Mouse (Mus musculus): ENCODE results near the gene Zfp36l1. TPM values are rescaled to one million over a fixed set of nuclear protein-coding genes. Genes with fewer than 3 reads are reported as not detected.

The Zfp36l1 gene
- polyA plus RNA-seq, 1 experiment: 219 TPM

- peaks cover 79% of the 10 kb centered on the region for H3K4me1 ChIP-seq
- TF ChIP-seq GATA1 (IDR thresholded peaks at IDR 0.05; ENCODE audit: borderline replicate concordance, low read length) (no peak), FLI1 (IDR thresholded peaks at IDR 0.05; ENCODE audit: low read length) (no peak)
- H3K36me3 ChIP-seq (replicated peaks; ENCODE audit: low read length): no peaks in the 10 kb centered on the region
- no peaks in the 10 kb centered on the region for H3K27me3 ChIP-seq (replicated peaks)
- no peak overlapping the region for H3K4me3 ChIP-seq (replicated peaks)
- H3K9me3 ChIP-seq: no peaks in the 10 kb centered on the region
Measured at GRCm38 (mm10) chr12:80081440-80081839, 31.4 kb downstream of the Zfp36l1 start.

GRCm38 (mm10) chr12:80079937-80080336 lies 32.9 kb downstream of the Zfp36l1 start:
- Histone ChIP-seq H3K36me3 (replicated peaks; ENCODE audit: low read length) (no peaks in the 10 kb centered on the region), H3K4me3 (replicated peaks) (no peak overlapping the region)
- TF ChIP-seq FLI1 (IDR thresholded peaks at IDR 0.05; ENCODE audit: low read length) (no peak), GATA1 (IDR thresholded peaks at IDR 0.05; ENCODE audit: borderline replicate concordance, low read length) (no peak)

DNA sequence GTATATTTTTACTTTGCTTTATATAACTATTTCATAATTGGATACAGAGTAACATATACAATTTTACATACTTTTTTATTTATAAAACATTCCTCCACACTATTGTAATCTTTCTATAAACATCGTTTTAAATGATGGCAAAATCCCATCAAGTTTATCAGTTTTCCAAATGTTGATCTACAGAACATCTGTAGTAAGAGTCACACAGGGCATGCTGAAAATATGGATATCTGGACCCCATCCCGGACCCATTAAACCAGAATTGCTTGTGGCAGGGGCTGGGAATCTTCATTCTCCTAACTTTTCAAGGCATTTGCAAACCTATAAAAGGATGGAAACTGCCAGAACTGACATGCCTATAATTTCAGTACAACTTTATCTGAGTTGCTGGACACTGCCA lies 38.5 kb downstream of the Zfp36l1 start:
- TF ChIP-seq FLI1 (IDR thresholded peaks at IDR 0.05; ENCODE audit: low read length): no peak
- TF ChIP-seq GATA1 (IDR thresholded peaks at IDR 0.05; ENCODE audit: borderline replicate concordance, low read length): no peak
- Histone ChIP-seq H3K27me3 (replicated peaks) (no peaks in the 10 kb centered on the region), H3K36me3 (replicated peaks; ENCODE audit: low read length) (no peaks in the 10 kb centered on the region), H3K9me3 (no peaks in the 10 kb centered on the region), H3K4me1 (peaks cover 37% of the 10 kb centered on the region), H3K4me3 (replicated peaks) (no peak overlapping the region)

More at GRCm38 (mm10) chr12:80079937-80080336, 32.9 kb downstream of the Zfp36l1 start:
- Histone ChIP-seq H3K4me1 (peaks cover 75% of the 10 kb centered on the region), H3K27me3 (replicated peaks) (no peaks in the 10 kb centered on the region), H3K9me3 (no peaks in the 10 kb centered on the region)

GRCm38 (mm10) chr12:80070534-80071287 lies 42.1 kb downstream of the Zfp36l1 start:
- no peak for TF ChIP-seq GATA1 (IDR thresholded peaks at IDR 0.05; ENCODE audit: borderline replicate concordance, low read length)
- no peak for TF ChIP-seq FLI1 (IDR thresholded peaks at IDR 0.05; ENCODE audit: low read length)
- peaks cover 25% of the 10 kb centered on the region for H3K4me1 ChIP-seq

DNA sequence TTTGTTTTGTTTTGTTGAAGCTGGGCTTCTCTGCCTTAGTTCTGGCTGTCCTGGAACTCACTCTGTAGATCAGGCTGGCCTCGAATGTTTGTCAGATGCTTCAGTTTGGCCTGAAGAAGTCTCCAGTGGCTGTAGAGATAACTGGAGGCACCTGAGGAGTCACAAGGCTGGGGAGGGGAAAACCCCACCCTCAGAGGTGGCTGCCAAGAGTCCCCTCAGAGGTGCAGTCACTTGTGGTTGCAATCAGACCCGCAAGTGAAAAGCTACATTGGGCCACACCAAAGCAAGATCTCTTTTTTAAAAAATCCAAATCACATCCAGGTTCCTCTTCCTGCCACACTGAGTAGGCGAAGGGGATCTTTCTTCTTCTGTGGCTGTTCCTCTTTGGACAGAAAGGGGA lies 43.8 kb downstream of the Zfp36l1 start:
- H3K36me3 ChIP-seq (replicated peaks; ENCODE audit: low read length): no peaks in the 10 kb centered on the region
- peaks cover 23% of the 10 kb centered on the region for H3K4me1 ChIP-seq
- no peaks in the 10 kb centered on the region for H3K9me3 ChIP-seq
- no peak overlapping the region for H3K4me3 ChIP-seq (replicated peaks)
- H3K27me3 ChIP-seq (replicated peaks): peaks cover 2% of the 10 kb centered on the region
- TF ChIP-seq FLI1 (IDR thresholded peaks at IDR 0.05; ENCODE audit: low read length) (no peak), GATA1 (IDR thresholded peaks at IDR 0.05; ENCODE audit: borderline replicate concordance, low read length) (no peak)

More at GRCm38 (mm10) chr12:80070534-80071287, 42.1 kb downstream of the Zfp36l1 start:
- H3K9me3 ChIP-seq: no peaks in the 10 kb centered on the region
- no peaks in the 10 kb centered on the region for H3K36me3 ChIP-seq (replicated peaks; ENCODE audit: low read length)
- H3K4me3 ChIP-seq (replicated peaks): no peak overlapping the region
- peaks cover 2% of the 10 kb centered on the region for H3K27me3 ChIP-seq (replicated peaks)

DNA sequence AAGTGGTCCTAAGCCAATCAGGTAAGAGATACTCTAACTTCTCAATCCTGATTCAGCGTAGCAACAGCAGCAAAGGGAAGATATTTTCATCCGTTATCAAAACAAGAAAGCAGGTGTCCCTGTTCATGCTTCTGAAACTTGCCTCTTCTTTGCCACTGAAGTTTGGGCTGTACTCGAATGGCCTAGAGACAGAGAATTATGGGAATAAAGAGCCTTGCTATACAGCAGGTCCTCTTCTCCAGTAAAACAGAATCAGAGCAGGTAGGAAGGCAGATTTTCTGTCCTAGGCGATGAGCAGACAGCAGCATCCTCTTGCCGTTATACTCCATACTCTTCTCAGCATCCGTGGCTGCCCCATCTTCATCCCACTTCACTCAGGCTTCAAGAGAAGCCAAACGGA lies 44.8 kb downstream of the Zfp36l1 start:
- Histone ChIP-seq H3K4me1 (peaks cover 28% of the 10 kb centered on the region), H3K36me3 (replicated peaks; ENCODE audit: low read length) (no peaks in the 10 kb centered on the region), H3K9me3 (no peaks in the 10 kb centered on the region), H3K27me3 (replicated peaks) (peaks cover 2% of the 10 kb centered on the region), H3K4me3 (replicated peaks) (no peak overlapping the region)
- TF ChIP-seq FLI1 (IDR thresholded peaks at IDR 0.05; ENCODE audit: low read length) (no peak), GATA1 (IDR thresholded peaks at IDR 0.05; ENCODE audit: borderline replicate concordance, low read length) (no peak)

DNA sequence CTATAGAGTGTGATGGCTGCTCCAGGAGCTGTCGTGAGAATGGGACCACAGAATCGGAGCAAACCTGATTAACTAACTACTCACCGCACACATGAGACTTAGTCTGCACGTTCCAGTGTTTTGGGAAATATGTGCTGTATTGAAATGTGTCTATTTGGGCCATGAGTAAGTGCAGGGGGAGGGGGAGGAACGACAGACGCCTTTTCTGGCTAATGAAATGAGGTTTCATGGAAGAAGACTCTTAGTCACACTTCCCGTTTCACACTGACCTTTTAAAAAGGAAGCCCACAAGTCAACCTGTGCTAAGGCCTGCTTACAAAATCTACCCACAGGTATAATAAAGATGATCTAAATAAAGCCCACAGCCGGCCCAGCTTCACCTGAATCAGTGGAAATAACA lies 47.8 kb downstream of the Zfp36l1 start:
- H3K9me3 ChIP-seq: no peaks in the 10 kb centered on the region
- TF ChIP-seq FLI1 (IDR thresholded peaks at IDR 0.05; ENCODE audit: low read length): no peak
- TF ChIP-seq GATA1 (IDR thresholded peaks at IDR 0.05; ENCODE audit: borderline replicate concordance, low read length): no peak
- no peak overlapping the region for H3K4me3 ChIP-seq (replicated peaks)
- no peaks in the 10 kb centered on the region for H3K36me3 ChIP-seq (replicated peaks; ENCODE audit: low read length)
- peaks cover 2% of the 10 kb centered on the region for H3K27me3 ChIP-seq (replicated peaks)
- peaks cover 57% of the 10 kb centered on the region for H3K4me1 ChIP-seq

DNA sequence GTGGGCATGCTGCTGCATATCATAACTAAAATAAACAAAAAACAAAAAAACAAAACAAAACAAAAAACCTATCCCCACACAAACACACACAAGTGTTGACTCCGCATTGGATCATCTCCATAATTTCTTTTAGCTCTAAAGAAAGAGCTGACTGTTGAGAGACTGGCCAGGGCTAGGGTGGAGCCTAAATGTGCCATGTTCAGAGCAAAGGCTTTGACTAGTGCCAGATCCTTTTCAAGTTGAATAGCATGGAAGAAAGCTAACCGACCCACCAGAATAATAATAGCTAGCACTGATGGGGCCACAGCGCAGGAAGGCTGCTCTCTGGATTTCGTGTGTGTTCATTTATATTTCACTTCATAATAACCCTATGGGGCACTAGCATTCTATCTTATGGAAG lies 48.5 kb downstream of the Zfp36l1 start:
- Histone ChIP-seq H3K36me3 (replicated peaks; ENCODE audit: low read length) (no peaks in the 10 kb centered on the region), H3K4me1 (peaks cover 62% of the 10 kb centered on the region), H3K9me3 (no peaks in the 10 kb centered on the region), H3K4me3 (replicated peaks) (no peak overlapping the region), H3K27me3 (replicated peaks) (peaks cover 2% of the 10 kb centered on the region)
- no peak for TF ChIP-seq FLI1 (IDR thresholded peaks at IDR 0.05; ENCODE audit: low read length)

DNA sequence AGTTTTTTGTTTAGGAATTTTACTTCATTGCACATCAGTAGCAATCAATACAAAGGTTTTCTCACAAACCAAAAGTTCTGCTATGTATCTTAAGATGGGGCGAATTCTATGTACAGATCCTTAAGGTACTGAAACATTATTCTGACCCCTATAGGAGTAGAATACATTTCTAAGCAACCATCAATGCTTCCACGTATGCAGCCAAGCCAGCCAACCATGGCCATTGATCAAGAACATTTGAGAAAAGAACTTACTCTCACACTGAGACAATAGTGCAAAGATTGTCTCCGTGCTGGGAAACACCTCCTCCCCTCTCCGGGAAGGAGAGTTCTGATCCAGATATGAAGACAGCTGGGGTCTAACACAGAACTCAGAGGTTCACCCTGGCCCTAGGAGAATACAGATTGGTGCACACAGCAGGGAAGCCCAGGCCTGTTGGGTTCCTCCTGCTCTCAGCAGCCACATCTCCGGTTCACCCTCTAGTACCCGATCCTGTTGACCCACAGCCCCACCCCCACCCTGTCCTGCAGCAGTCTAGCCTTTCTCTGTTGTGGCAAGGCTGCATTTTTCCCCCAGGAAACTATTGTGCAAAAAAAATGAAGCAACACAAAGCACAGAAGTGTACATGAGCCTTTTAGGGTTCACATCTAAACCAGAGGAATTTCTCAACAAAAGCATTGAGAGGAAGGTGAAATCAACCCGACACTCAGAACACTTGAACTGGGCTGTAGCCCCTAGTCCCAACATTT lies 49.2 kb downstream of the Zfp36l1 start:
- H3K4me1 ChIP-seq: peaks cover 58% of the 10 kb centered on the region
- H3K36me3 ChIP-seq (replicated peaks; ENCODE audit: low read length): no peaks in the 10 kb centered on the region
- no peak overlapping the region for H3K4me3 ChIP-seq (replicated peaks)
- TF ChIP-seq GATA1 (IDR thresholded peaks at IDR 0.05; ENCODE audit: borderline replicate concordance, low read length) (no peak), FLI1 (IDR thresholded peaks at IDR 0.05; ENCODE audit: low read length) (no peak)
- no peaks in the 10 kb centered on the region for H3K9me3 ChIP-seq
- H3K27me3 ChIP-seq (replicated peaks): peaks cover 2% of the 10 kb centered on the region

Measured in megakaryocyte, embryonic 14.5 days (primary cell).